Mouse (Mus musculus) CH12.LX (cell line): Measurements from ENCODE around the gene Kcnma1. TPM values are rescaled to one million over a fixed set of nuclear protein-coding genes. Genes with fewer than 3 reads are reported as not detected.
A peak's percentile ranks its signal among the peaks of the same experiment; 100 is the strongest.

Source experiments
- DNase-seq: peaks from one replicate; pipeline ENCODE4 v3.0.0-alpha.2; 2013; ENCODE audit errors: extremely low read depth
- H3K27ac ChIP-seq: 2 replicates; pipeline ENCODE4 v1.5.1; 2012; ENCODE audit warnings: low read depth, mild to moderate bottlenecking, control low read depth, moderate library complexity; ENCODE audit not compliant: insufficient read depth
- H3K27me3 ChIP-seq: replicated peaks from 2 replicates; pipeline ENCODE3; 2012; ENCODE audit warnings: inconsistent platforms
- H3K36me3 ChIP-seq, 2 experiments: replicated peaks in 1 of 2; 2 replicates each; pipeline versions ENCODE3 to v1.6.1; 2012; ENCODE audit warnings: inconsistent platforms in 1 of 2, low read length in 1 of 2, mild to moderate bottlenecking in 1 of 2, mixed read lengths in 1 of 2, moderate library complexity in 1 of 2; ENCODE audit not compliant: control insufficient read depth in 1 of 2, insufficient read depth in 1 of 2
- H3K4me1 ChIP-seq, 2 experiments: 2 replicates each; pipeline ENCODE4 v1.6.1; 2012; ENCODE audit warnings: inconsistent platforms in 1 of 2, moderate library complexity in 1 of 2; ENCODE audit not compliant: insufficient read depth in 2 of 2, control insufficient read depth in 1 of 2
- H3K4me2 ChIP-seq: 2 replicates; pipeline ENCODE4 v1.6.1; 2012; ENCODE audit warnings: low read depth, mild to moderate bottlenecking, control low read depth; ENCODE audit not compliant: poor library complexity, insufficient read depth, severe bottlenecking
- H3K4me3 ChIP-seq, 3 experiments: fragments of 150-350 bp in 1 of 3; sonication (generic) in 1 of 3; replicated peaks in 1 of 3; 2 replicates each; pipeline versions ENCODE3 to v1.5.1; 2011 to 2012; ENCODE audit warnings: low read depth in 2 of 3, low read length in 2 of 3, mild to moderate bottlenecking in 2 of 3, moderate library complexity in 2 of 3, control low read depth in 1 of 3, improper control_type of control experiment in 1 of 3, inconsistent platforms in 1 of 3, mixed read lengths in 1 of 3; ENCODE audit not compliant: poor library complexity in 1 of 3
- H3K79me2 ChIP-seq: replicated peaks from 2 replicates; pipeline ENCODE4 v1.6.1; 2012; ENCODE audit warnings: mild to moderate bottlenecking, moderate library complexity; ENCODE audit not compliant: control insufficient read depth, poor library complexity, insufficient read depth, severe bottlenecking; ENCODE audit errors: extremely low read depth
- H3K9ac ChIP-seq: 2 replicates; pipeline ENCODE4 v1.6.1; 2012; ENCODE audit warnings: low read depth, mild to moderate bottlenecking, control low read depth, moderate library complexity; ENCODE audit not compliant: insufficient read depth
- H3K9me3 ChIP-seq: replicated peaks from 2 replicates; pipeline ENCODE3; 2012; ENCODE audit warnings: low read length, inconsistent platforms, mixed read lengths
- CHD1 ChIP-seq: IDR thresholded peaks from 2 replicates; pipeline ENCODE4 v1.6.1; 2012; ENCODE audit warnings: low read depth, low read length, improper control_type of control experiment, inconsistent platforms
- CTCF ChIP-seq, 2 experiments: IDR thresholded peaks in 1 of 2; conservative IDR thresholded peaks in 1 of 2; 2 replicates each; pipeline ENCODE4 v1.5.1; 2011 to 2012; ENCODE audit warnings: low read depth in 2 of 2, low read length in 2 of 2, improper control_type of control experiment in 1 of 2, inconsistent platforms in 1 of 2, mild to moderate bottlenecking in 1 of 2, moderate library complexity in 1 of 2
- E2F4 ChIP-seq: IDR thresholded peaks from 2 replicates; pipeline ENCODE4 v1.6.1; 2011; ENCODE audit warnings: low read depth, low read length, improper control_type of control experiment; ENCODE audit not compliant: insufficient replicate concordance
- ELF1 ChIP-seq: IDR thresholded peaks from 2 replicates; pipeline ENCODE4 v1.6.1; 2014; ENCODE audit warnings: low read depth, mild to moderate bottlenecking, inconsistent platforms, low read length, improper control_type of control experiment
- EP300 ChIP-seq: IDR thresholded peaks from 2 replicates; pipeline ENCODE4 v1.6.1; 2011; ENCODE audit warnings: low read length, improper control_type of control experiment
- HCFC1 ChIP-seq: IDR thresholded peaks from 2 replicates; pipeline ENCODE4 v1.6.1; 2012; ENCODE audit warnings: low read depth, mild to moderate bottlenecking, inconsistent platforms, low read length, improper control_type of control experiment
- IRF4 ChIP-seq: IDR thresholded peaks from 2 replicates; pipeline ENCODE4 v1.6.1; 2014; ENCODE audit warnings: low read depth, mild to moderate bottlenecking, inconsistent platforms, low read length, improper control_type of control experiment
- KAT2A ChIP-seq: IDR thresholded peaks from 2 replicates; pipeline ENCODE4 v1.6.1; 2012; ENCODE audit warnings: low read length, improper control_type of control experiment, inconsistent platforms; ENCODE audit not compliant: insufficient replicate concordance
- MAFK ChIP-seq: IDR thresholded peaks from 2 replicates; pipeline ENCODE4 v1.6.1; 2011; ENCODE audit warnings: low read length, improper control_type of control experiment; ENCODE audit not compliant: insufficient replicate concordance
- MAX ChIP-seq: IDR thresholded peaks from 2 replicates; pipeline ENCODE4 v1.6.1; 2011; ENCODE audit warnings: low read length, improper control_type of control experiment
- MEF2A ChIP-seq: IDR thresholded peaks from 2 replicates; pipeline ENCODE4 v1.6.1; 2014; ENCODE audit warnings: low read depth, mild to moderate bottlenecking, inconsistent platforms, low read length, improper control_type of control experiment, borderline replicate concordance
- NRF1 ChIP-seq: IDR thresholded peaks from 2 replicates; pipeline ENCODE4 v1.6.1; 2014; ENCODE audit warnings: low read depth, mild to moderate bottlenecking, inconsistent platforms, low read length, improper control_type of control experiment, moderate library complexity
- POLR2A ChIP-seq: IDR thresholded peaks from 2 replicates; pipeline ENCODE4 v1.6.1; 2011; ENCODE audit warnings: low read depth, mild to moderate bottlenecking, improper control_type of control experiment, low read length
- RAD21 ChIP-seq: IDR thresholded peaks from 2 replicates; pipeline ENCODE4 v1.6.1; 2011; ENCODE audit warnings: low read depth, mild to moderate bottlenecking, low read length, improper control_type of control experiment, moderate library complexity
- SMC3 ChIP-seq: IDR thresholded peaks from 2 replicates; pipeline ENCODE4 v1.6.1; 2011; ENCODE audit warnings: low read depth, low read length, improper control_type of control experiment
- TBP ChIP-seq: conservative IDR thresholded peaks from 2 replicates; pipeline ENCODE4 v1.6.1; 2011; ENCODE audit warnings: low read depth, low read length, improper control_type of control experiment
- TCF12 ChIP-seq: IDR thresholded peaks from 2 replicates; pipeline ENCODE4 v1.6.1; 2014; ENCODE audit warnings: low read depth, mild to moderate bottlenecking, inconsistent platforms, low read length, improper control_type of control experiment
- UBTF ChIP-seq: IDR thresholded peaks from 2 replicates; pipeline ENCODE4 v1.6.1; 2012; ENCODE audit warnings: low read depth, mild to moderate bottlenecking, inconsistent platforms, low read length, improper control_type of control experiment, moderate library complexity
- ZKSCAN1 ChIP-seq: IDR thresholded peaks from 2 replicates; pipeline ENCODE4 v1.6.1; 2012; ENCODE audit warnings: low read depth, inconsistent platforms, low read length, improper control_type of control experiment, borderline replicate concordance
- dilution Hi-C: fragments of 300-500 bp; cut with MboI; formaldehyde crosslinking; loops from 2 replicates; pipeline ENCODE4 v1.14.3; 2020; ENCODE audit warnings: low sequenced_read_pairs; ENCODE audit not compliant: extremely low pct_unique_long_range_greater_than_20kb, extremely low pct_ligation_motif_present
- in situ Hi-C: fragments of 300-500 bp; cut with MboI; formaldehyde crosslinking; loops from 3 replicates; pipeline ENCODE4 v1.14.3; 2019; ENCODE audit warnings: low sequenced_read_pairs, low pct_ligation_motif_present, low pct_unique_long_range_greater_than_20kb, mixed read lengths
- polyA plus RNA-seq: library from polyadenylated mRNA; unstranded; fragments of >175 nt; gene quantifications from 2 replicates; pipeline ENCODE4 v1.2.1, GENCODE M21; 2012; ENCODE audit warnings: low read depth; ENCODE audit not compliant: insufficient read length
- total RNA-seq, 2 experiments: library from RNA; depleted of rRNA; stranded (reverse); fragments of 300-350 nt in 1 of 2; fragments of >200 nt in 1 of 2; gene quantifications; 2 replicates each; pipeline ENCODE4 v1.2.3; 2012 to 2014

Kcnma1 gene
- total and polyA plus RNA-seq, 3 experiments = 0.10 to 0.17 (median 0.12) TPM

DNA sequence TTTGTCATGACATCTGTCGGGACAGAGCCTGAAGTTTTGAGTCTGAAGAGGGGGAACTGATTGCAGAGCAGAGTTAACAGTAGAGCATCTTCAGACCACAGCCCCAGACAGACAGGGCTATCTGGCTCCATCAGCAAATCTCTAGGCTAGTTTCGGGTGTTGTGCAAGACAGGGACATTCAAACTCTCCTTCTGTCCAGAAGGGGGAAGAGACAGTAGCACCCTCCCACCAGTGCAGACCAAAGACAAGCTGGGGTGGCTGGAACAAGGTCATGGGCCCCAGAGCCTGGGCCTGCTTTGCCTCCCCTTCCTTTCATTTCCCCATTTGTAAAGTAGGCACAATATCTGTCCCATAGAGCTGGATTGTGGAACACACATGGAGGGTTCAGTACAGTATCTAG lies 189.4 kb downstream of the Kcnma1 start:
- no peaks in the 10 kb centered on the region for H3K36me3 ChIP-seq
- H3K9ac ChIP-seq = no peak overlapping the region
- dilution Hi-C loops (no loop called here), in situ Hi-C loops (no loop called here)
- H3K4me3 ChIP-seq = no peak overlapping the region
- H3K4me1 ChIP-seq = peaks cover 0 to 12% of the 10 kb centered on the region in 2 experiments; a peak in 2 of 4 replicates
- no peak overlapping the region for H3K27ac ChIP-seq
- no peak for DNase-seq
- H3K4me2 ChIP-seq = no peak overlapping the region
- TF ChIP-seq TBP (0 out of 2 replicates have a peak, but pooled peaks have one; percentile 20), IRF4 (no peak), UBTF (no peak), RAD21 (no peak), EP300 (no peak), CTCF (conservative IDR thresholded peaks at IDR 0.05 in 1 of 2, IDR thresholded peaks at IDR 0.05 in 1 of 2; ENCODE audit: low read depth in 2 of 2, low read length in 2 of 2) (no peak)
- H3K79me2 ChIP-seq = no peaks in the 10 kb centered on the region
- no peaks in the 10 kb centered on the region for H3K9me3 ChIP-seq
- H3K27me3 ChIP-seq = no peaks in the 10 kb centered on the region

DNA sequence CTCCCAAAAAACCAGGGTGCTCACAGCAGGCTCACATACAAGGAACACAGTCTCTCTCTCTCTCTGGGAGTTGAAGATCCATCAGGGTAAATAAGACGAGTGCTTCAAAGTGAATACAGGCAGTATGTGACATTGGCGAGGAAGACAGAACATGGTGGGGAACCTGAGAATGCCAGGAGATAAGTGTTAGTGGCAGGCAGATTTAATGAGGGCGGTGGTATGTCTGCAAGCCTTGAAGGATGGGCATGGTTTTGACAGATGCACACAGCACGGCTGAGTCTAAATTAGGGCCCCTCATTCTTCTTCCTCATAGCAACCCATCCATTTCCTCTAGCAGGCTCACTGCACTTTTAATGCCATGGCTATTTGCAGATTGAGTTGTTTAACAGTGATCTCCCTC lies 190.0 kb downstream of the Kcnma1 start:
- in situ Hi-C loops (no loop called here), dilution Hi-C loops (no loop called here)
- TF ChIP-seq TCF12 (no peak), CTCF (conservative IDR thresholded peaks at IDR 0.05 in 1 of 2, IDR thresholded peaks at IDR 0.05 in 1 of 2; ENCODE audit: low read depth in 2 of 2, low read length in 2 of 2) (no peak), ELF1 (no peak), HCFC1 (no peak), KAT2A (no peak), E2F4 (no peak), CHD1 (no peak), SMC3 (no peak), ZKSCAN1 (no peak), NRF1 (no peak), MAX (no peak), MAFK (no peak), POLR2A (no peak), MEF2A (no peak)
- Histone ChIP-seq H3K4me1 (peaks cover 0 to 12% of the 10 kb centered on the region in 2 experiments; a peak in 2 of 4 replicates), H3K79me2 (no peaks in the 10 kb centered on the region), H3K36me3 (no peaks in the 10 kb centered on the region), H3K4me2 (no peak overlapping the region), H3K27me3 (no peaks in the 10 kb centered on the region), H3K9me3 (no peaks in the 10 kb centered on the region), H3K9ac (no peak overlapping the region), H3K4me3 (no peak overlapping the region), H3K27ac (no peak overlapping the region)
- DNase-seq = no peak
